Mouse (Mus musculus): ENCODE measurements around the gene Zfp992.
"Not testable (repeated sequence)": the region's sequence is repeated elsewhere in the genome, so short reads cannot be mapped to it uniquely, and the experiment has no call there.

Zfp992 gene

GRCm38 (mm10) chr4:146448950-146449349 lies at the start of gene Zfp992:
Zfp992 (plus strand) TSS chr4:146449023.
- not testable (repeated sequence) for DNase-seq (ENCODE audit: extremely low spot score)

- DNase-seq (ENCODE audit: extremely low spot score), result not testable (repeated sequence)
These were observed 19.4 kb upstream of the Zfp992 start for GRCm38 (mm10) chr4:146429467-146429866.

- not testable (repeated sequence) for DNase-seq (ENCODE audit: extremely low spot score)
These were observed 17.9 kb upstream of the Zfp992 start for GRCm38 (mm10) chr4:146430876-146431275.

GRCm38 (mm10) chr4:146435539-146435938 lies 13.3 kb upstream of the Zfp992 start:
- DNase-seq (ENCODE audit: extremely low spot score), result not testable (repeated sequence)

GRCm38 (mm10) chr4:146437256-146437655 lies 11.6 kb upstream of the Zfp992 start:
- DNase-seq (ENCODE audit: extremely low spot score), result not testable (repeated sequence)

- DNase-seq (ENCODE audit: extremely low spot score), result not testable (repeated sequence)
These were observed 4.5 kb upstream of the Zfp992 start for GRCm38 (mm10) chr4:146444345-146444744.

GRCm38 (mm10) chr4:146445121-146445520 lies 3.7 kb upstream of the Zfp992 start:
- DNase-seq (ENCODE audit: extremely low spot score), result not testable (repeated sequence)

- DNase-seq (ENCODE audit: extremely low spot score), result not testable (repeated sequence)
These were observed 2.7 kb upstream of the Zfp992 start for GRCm38 (mm10) chr4:146446135-146446534.

GRCm38 (mm10) chr4:146447016-146447415 lies 1.8 kb upstream of the Zfp992 start:
- not testable (repeated sequence) for DNase-seq (ENCODE audit: extremely low spot score)

GRCm38 (mm10) chr4:146449711-146450110 lies 888 bp downstream of the Zfp992 start:
- DNase-seq (ENCODE audit: extremely low spot score), result not testable (repeated sequence)

GRCm38 (mm10) chr4:146452576-146452975 lies 3.8 kb downstream of the Zfp992 start:
- DNase-seq (ENCODE audit: extremely low spot score), result not testable (repeated sequence)

GRCm38 (mm10) chr4:146454170-146454569 lies 5.3 kb downstream of the Zfp992 start:
- DNase-seq (ENCODE audit: extremely low spot score), result not testable (repeated sequence)

GRCm38 (mm10) chr4:146454896-146455295 lies 6.1 kb downstream of the Zfp992 start:
- DNase-seq (ENCODE audit: extremely low spot score), result no peak

GRCm38 (mm10) chr4:146455321-146455721 lies 6.5 kb downstream of the Zfp992 start:
- no peak for DNase-seq (ENCODE audit: extremely low spot score)

- DNase-seq (ENCODE audit: extremely low spot score), result no peak
These were observed 7.4 kb downstream of the Zfp992 start for GRCm38 (mm10) chr4:146456061-146456726.

- DNase-seq (ENCODE audit: extremely low spot score), result no peak
These were observed 8.3 kb downstream of the Zfp992 start for GRCm38 (mm10) chr4:146457126-146457525.

GRCm38 (mm10) chr4:146457720-146458119 lies 8.9 kb downstream of the Zfp992 start:
- no peak for DNase-seq (ENCODE audit: extremely low spot score)

- DNase-seq (ENCODE audit: extremely low spot score), result not testable (repeated sequence)
These were observed 11.0 kb downstream of the Zfp992 start for GRCm38 (mm10) chr4:146459822-146460221.

GRCm38 (mm10) chr4:146460685-146461084 lies 11.9 kb downstream of the Zfp992 start:
- not testable (repeated sequence) for DNase-seq (ENCODE audit: extremely low spot score)

GRCm38 (mm10) chr4:146463649-146464351 lies 15.0 kb downstream of the Zfp992 start:
- DNase-seq (ENCODE audit: extremely low spot score), result not testable (repeated sequence)

- DNase-seq (ENCODE audit: extremely low spot score), result not testable (repeated sequence)
These were observed 21.2 kb downstream of the Zfp992 start for GRCm38 (mm10) chr4:146469984-146470383.

GRCm38 (mm10) chr4:146474181-146474580 lies 25.4 kb downstream of the Zfp992 start:
- not testable (repeated sequence) for DNase-seq (ENCODE audit: extremely low spot score)
